Mouse (Mus musculus): Measurements from ENCODE around the gene Babam2. TPM values are rescaled to one million over a fixed set of nuclear protein-coding genes. Genes with fewer than 3 reads are reported as not detected.

The Babam2 gene
- polyA plus RNA-seq, 1 experiment: 58.7 TPM

- DNase-seq (ENCODE audit: low spot score): no peak
Measured at GRCm38 (mm10) chr5:31987541-31988307, 290.2 kb downstream of the Babam2 start.

DNA sequence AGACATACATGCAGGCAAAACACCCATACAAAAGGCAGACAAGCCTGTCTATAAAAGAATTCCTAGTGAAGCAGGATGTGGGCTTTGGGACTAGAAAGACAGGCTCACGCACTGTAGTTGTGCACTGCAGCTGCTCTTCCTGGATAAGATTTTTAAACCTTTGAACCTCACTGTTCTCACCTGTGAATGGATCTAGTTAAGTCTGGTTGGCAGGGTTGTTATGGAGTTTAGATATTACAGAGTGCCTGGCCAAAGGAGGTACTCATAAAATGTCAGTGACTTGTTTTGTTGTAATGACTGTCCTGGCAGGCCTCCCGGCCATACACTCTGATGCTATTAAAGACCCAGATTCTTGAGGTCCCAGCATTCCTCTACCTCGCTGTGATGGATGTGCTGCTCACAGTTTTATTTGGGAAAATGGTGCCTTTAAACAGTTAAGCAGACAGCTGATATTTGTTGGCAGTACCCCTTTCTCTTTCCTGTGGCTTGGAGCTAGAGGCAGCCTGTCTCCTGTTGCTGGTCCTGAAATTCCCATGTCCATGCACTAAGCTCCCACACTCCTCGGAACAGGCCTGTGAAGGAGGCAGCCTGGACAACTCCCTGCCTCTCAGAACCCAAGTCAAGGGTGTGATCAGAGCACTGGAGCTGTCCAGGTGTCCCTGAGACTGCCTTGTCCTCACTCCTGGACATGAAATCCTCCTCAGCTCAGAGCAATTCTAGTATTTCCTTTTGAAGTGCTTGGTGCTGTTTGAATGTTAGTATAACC, 299.9 kb downstream of the Babam2 start:
- DNase-seq (ENCODE audit: low spot score): no peak

DNA sequence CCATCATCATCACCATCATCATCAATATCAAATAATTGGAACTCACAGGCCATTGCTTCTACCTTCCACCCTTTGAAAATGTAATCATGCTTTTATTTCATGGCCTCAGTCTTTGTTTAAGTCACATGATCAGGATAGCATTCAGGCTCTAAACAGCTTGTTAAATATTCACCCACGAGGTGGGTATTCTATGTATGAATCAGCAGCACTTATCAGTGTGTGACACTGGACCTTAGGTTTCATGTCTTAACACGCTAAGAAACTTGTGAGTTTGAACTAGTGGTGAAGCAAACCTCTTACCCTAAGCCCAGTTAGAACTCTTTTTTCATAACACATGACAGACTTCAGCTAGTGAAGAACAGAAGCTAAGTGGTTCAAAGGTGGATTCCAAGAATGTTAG, 301.3 kb downstream of the Babam2 start:
- no peak for DNase-seq (ENCODE audit: low spot score)

DNA sequence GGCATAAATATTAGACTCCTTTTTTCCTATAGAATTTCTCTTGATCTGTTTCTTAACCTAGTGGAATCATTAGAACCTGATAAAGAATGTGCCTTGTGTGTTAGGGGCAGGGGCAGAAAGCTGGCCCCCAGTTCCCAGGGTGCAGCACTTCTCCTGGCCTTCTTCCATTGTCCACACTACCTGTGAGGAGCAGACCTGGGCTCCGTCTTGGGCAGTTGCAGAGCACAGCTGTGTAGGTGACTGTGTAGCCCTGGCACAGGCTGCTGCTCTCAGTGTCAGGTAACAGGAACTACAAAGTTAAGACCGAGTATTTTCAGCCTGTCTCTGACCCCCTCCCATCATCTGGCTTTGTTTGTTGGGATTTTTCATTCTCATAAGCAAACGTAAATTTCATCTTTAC, 302.6 kb downstream of the Babam2 start:
- DNase-seq (ENCODE audit: low spot score): no peak

DNA sequence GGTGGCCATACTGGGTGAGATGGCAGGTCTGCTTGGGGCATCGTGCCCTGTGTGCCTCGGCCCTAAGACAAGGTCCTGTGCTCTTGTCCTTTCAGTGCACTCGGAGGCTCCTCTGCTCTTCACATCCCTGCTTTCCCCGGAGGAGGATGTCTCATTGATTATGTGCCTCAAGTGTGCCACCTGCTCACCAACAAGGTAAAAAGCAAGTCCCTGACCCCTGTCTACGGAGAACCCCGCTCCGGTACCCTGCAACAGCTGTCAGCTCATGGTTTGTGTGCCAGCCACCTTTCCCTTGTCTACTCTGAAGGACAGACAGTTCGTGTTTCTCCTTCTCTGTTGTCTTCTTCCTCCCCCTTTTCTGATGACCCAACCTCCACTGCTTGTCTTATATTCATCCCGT, 303.8 kb downstream of the Babam2 start:
- no peak for DNase-seq (ENCODE audit: low spot score)

DNA sequence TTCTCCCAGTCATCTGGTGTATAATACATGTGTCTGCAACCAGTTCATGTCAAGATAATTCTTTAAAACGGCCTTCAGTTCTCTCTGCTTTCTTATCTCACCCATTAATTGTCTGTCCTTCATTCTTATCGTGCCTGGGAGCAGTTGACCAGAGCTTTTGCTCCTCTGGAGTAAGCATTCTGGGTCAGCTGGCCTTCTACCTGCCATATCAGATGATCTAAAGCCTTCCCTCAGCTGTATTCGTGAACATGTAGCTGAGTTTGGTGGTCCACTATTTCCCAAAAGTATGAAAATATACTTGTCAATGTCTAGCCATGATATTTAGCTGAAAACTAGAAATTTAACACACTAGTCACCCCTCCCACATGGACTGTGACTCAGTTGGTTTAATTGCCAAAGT, 304.3 kb downstream of the Babam2 start:
- DNase-seq (ENCODE audit: low spot score): no peak

- DNase-seq (ENCODE audit: low spot score): no peak
Measured at GRCm38 (mm10) chr5:32008401-32008800, 310.9 kb downstream of the Babam2 start.

DNA sequence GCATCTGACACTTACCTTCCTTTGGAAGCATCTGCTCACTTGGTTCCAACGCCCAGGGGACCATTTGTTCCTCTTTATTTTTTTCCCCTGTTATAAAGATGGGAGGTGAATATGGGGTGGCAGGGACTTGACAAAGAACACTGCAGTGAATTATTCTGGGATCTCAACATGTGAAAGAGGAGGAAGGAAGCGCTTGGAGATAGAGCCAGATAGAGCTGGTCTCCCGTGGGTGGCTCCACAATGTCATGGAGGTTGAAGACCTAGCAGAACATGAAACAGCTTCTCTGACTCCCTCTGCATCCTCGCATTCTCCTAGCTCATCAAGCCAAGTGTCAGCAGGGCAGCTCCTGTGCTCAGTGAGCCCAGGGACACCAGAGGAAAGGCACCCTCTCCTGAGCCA, 312.6 kb downstream of the Babam2 start:
- no peak for DNase-seq (ENCODE audit: low spot score)

DNA sequence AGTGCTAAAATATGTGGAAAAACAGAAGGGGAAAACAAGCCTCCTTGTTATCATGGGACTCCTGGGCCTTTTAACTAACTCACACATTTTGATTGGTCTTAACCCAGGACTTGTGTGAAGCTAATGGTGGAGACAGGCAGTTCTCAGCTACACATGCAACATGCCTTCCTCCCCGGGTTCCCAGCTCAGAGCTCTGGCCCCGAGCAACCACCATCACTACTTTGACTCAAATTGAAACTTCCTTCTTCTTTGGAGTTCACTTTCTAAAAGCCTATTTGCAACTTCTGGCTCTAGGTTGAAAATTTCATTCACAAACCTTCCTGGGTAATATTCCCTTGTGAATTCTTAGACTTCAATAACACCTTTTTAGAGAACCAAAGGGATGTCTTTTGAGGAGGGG, 315.6 kb downstream of the Babam2 start:
- DNase-seq (ENCODE audit: low spot score): no peak

DNA sequence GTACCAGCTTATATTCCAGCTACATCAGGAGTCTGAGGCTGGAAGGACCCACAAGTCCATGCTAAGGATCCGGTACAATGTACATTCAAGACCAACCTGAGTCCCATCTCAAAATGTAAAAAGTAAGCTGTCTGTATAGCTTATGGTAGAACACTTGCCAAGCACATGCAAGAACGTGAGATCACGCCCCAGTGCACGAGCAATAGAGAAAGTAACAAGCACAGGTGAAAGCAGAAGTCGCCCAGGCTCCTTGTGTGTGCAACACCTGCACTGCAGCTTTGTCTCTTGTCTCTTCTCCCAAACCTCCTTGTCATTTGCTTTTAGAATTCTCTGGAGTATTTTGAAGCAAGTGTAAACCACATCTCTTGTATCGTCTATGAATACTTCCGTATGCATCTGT, 317.3 kb downstream of the Babam2 start:
- DNase-seq (ENCODE audit: low spot score): no peak

- DNase-seq (ENCODE audit: low spot score): no peak
Measured at GRCm38 (mm10) chr5:32015949-32016478, 318.5 kb downstream of the Babam2 start.

- DNase-seq (ENCODE audit: low spot score): no peak
Measured at GRCm38 (mm10) chr5:32017686-32018085, 320.2 kb downstream of the Babam2 start.

DNA sequence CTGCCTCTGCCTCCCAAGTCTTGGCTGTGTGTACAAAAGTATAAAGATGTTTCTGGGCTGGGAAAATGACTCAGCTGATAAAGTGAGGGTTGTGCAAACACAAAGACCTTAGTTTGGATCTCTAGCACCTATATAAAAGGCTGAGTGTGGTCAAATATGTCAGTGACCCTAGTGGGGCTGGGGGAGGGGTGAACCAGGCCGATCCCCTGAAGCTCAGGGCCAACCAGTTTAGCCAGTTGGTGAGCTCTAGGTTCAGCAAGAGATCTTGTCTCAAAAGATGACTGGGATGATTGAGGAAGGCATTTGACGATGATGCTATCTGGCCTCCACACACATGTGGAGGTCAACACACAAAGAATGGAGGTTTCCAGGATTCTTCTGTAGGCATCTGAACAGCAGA, 320.8 kb downstream of the Babam2 start:
- no peak for DNase-seq (ENCODE audit: low spot score)

GRCm38 (mm10) chr5:32029834-32030433, 332.4 kb downstream of the Babam2 start:
- DNase-seq (ENCODE audit: low spot score): no peak

GRCm38 (mm10) chr5:32033185-32033584, 335.7 kb downstream of the Babam2 start:
- no peak for DNase-seq (ENCODE audit: low spot score)

DNA sequence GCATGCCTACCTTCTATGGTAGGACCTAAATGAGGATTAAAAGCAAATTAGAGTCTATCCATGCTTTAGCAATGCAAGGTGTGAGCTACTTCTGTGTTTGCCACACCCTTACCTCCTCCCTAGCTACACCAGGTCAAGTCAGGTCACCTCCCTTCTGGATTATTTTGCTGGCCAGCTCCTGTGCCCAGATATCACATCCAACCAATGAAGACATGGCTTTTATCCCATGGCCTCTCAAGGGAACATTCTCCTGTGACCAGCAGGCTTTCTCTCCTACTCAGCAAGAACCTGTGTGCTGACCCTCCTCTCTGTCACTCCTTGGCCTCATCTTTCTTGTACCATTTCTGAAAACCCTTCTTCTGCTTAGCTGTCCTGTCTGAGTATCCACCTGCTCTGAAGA, 336.1 kb downstream of the Babam2 start:
- no peak for DNase-seq (ENCODE audit: low spot score)

- no peak for DNase-seq (ENCODE audit: low spot score)
Measured at GRCm38 (mm10) chr5:32034475-32035054, 337.1 kb downstream of the Babam2 start.

- no peak for DNase-seq (ENCODE audit: low spot score)
Measured at GRCm38 (mm10) chr5:32035721-32036320, 338.3 kb downstream of the Babam2 start.

DNA sequence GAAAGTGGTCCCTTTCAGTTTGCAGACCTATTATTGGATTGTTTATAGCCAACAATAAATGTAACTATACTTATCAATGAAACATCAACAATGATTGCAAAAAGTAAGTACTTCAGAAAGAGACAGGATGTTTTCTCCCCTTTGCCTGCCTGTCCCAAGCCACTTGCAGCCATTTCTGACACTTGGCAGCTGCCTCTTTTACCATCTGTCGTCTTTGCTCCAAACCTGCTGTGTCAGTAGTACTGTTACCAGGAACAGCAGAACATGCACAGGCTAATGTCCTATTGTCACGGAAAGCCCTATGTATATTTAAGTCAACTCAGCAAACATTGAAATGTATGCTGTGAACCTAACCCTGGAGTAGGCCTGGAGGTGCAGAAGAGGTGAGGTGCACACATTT, 339.4 kb downstream of the Babam2 start:
- no peak for DNase-seq (ENCODE audit: low spot score)

DNA sequence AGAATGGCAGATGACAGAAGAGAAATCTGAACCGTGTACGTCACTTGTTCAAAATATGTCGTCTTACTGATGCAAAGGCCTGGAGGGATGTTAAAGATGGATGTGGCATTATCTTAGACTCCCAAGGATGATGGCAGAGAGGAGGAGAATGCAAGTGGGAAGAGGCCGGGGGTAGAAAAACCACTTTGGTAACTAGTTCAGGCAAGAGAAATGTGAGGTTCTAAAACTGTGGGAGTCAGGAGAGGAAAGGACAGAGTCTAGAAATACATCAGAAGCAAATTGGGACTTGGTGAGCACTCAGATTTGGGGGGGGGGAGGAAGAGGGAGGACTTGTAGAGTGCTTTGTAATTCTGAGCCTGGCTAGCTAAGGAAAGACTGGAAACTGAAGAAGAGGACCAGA, 340.1 kb downstream of the Babam2 start:
- DNase-seq (ENCODE audit: low spot score): no peak

DNA sequence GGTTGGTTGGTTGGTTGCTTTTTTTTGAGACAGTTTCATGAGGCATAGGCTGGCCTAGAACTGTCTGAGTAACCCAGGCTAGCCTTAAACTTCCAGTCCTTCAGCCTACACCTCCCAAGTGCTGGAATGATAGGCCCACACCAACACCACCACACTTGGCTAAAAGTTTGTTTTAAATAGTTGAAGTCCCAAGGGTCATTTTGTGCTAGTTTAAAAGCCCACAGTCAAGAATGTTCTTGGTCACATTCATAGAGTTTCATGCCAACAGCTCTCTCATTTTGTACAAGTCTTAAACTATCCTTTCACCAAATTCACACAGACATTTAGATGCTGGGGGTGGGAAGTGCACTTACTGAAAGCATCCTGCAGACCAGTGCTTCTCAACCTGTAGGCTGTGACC, 341.5 kb downstream of the Babam2 start:
- DNase-seq (ENCODE audit: low spot score): no peak

DNA sequence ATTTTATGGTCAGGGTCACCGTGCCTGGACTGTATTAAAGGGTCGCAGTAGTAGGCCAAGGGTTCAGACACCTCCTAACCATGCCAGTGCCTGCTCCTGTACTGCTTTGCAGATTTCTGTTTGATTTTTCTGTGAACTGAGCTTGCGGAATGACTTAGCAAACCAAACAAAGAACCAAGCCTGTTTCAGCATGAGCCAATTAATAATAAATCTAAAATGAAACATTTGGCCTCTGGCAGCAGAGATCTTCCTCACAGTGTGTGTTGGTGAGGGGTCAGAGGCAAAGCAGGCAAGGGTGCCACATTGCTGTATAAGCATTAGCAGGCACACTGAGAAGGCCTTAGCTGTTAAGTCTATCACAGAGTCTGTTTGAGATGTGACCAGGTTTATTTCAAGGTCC, 342.0 kb downstream of the Babam2 start:
- no peak for DNase-seq (ENCODE audit: low spot score)

Data from urinary bladder, adult 2 months (tissue).